Mouse (Mus musculus) thymus, postnatal 25 days (tissue): ENCODE results near the gene Zfp593.
A peak's percentile ranks its signal among the peaks of the same experiment; 100 is the strongest.
"Not testable (repeated sequence)": the region's sequence is repeated elsewhere in the genome, so short reads cannot be mapped to it uniquely, and the experiment has no call there.

Experiments used
- DNase-seq: peaks from one replicate; pipeline ENCODE4 v3.0.0; 2022

Gene Zfp593

DNA sequence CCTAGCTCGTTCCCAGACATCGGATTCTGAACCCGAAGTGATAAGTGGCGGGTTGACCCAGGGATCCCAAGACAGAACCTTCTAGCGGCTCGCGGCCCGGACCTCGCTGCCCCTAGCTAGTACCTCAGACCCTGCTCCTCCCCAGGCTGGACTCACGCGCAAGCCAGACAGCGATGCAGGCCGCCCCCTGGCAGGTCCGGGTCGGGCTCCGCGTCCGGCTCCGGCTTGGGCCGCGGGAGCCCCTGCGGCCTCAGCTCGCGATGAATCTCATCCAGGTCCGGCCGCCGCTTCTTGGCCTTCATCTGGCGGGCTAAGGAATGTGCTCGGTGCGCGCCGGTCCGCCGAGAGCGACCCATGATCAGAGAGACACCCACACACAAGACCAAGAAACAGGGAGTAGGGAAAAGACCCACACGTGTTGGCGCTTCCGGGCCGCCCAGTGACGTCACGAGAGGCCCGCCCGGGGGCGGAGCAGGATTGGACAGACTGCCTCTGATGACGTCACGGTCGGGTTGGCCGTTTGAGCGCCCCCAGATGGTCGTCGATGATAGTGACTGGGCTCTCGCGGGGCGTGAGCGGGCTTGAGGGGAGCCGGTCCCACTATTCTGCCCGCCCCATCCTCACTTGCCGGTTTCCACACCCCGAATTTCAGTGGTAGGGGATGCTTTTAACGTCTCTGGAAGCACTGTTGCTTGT is at the start of gene Zfp593:
Zfp593 (minus strand) TSS at position 445 of the 696 bp plus-strand sequence.
- peak; percentile 97 for DNase-seq

DNA sequence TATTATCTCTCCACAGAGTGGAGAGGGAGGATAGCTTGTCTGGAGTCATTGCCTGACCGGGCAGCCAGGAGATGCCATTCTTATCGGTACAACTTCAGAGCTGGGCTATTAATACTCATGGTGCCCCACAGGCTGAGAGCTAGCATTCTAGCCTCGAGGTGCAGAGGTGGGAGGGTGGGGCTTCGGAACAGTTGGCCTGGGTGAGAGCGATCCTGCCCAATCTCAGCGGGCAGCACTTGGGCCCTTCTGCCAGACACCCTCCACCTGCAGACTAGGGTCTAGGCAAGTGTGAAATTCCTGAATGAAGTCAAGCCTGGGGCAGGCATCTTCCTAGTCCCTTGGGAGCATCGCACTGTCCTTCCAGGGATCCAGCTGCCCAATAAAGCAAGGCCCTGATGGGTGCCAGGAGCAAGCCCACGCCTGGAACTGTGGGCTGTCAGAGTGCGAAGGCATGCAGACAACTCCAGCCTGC is 48.3 kb upstream of the Zfp593 start:
- no peak for DNase-seq

DNA sequence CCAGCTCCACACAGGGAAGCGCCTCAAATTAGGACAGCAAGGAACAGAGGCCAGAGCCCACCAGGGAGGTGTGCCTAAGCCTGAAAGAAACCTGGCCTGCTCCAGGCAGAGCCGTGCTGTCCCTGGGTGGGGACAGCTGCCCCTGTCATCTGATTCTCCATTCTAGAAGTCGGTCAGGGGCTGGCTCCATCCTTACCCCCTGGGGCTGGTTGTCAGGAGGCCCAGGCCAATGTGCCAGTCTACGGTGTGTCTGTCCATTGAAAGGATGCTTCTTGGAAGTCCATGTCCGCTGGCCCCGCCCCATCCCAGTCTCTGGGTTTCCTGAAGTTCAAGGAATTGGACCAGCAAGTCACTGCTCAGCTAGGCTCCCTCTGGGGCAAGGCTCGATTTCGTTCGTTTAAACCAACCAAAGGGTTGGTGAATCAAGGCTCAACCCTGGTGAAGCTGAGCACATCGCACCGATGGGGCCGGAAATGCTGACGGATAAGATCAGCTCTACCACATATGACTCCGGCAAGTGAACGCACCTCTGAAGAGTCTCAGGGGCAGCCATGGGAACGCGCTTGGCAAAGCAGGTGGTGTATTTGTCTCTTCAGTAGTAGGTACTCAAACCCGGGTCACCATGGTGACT is 47.8 kb upstream of the Zfp593 start:
- DNase-seq, result no peak

DNA sequence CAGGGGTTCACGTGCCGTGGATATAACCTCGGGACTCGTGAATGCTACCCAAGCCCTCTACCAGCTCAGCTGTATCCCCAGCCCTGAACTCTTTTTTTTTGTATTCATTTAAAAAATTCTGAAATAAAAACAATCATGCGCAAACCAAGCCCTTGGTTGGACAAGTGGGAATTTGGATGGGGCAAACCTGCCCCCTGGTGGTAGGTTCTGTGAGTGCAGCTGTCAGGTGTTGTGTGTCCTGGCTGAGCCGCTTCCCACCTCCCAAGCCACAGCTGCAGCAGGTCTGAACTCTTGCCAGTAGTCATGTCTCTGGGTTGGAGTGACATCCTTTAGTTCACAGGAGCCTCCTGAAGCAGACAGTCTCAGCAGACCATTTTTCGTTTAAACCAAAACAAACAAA is 46.7 kb upstream of the Zfp593 start:
- DNase-seq, result peak; percentile 84

DNA sequence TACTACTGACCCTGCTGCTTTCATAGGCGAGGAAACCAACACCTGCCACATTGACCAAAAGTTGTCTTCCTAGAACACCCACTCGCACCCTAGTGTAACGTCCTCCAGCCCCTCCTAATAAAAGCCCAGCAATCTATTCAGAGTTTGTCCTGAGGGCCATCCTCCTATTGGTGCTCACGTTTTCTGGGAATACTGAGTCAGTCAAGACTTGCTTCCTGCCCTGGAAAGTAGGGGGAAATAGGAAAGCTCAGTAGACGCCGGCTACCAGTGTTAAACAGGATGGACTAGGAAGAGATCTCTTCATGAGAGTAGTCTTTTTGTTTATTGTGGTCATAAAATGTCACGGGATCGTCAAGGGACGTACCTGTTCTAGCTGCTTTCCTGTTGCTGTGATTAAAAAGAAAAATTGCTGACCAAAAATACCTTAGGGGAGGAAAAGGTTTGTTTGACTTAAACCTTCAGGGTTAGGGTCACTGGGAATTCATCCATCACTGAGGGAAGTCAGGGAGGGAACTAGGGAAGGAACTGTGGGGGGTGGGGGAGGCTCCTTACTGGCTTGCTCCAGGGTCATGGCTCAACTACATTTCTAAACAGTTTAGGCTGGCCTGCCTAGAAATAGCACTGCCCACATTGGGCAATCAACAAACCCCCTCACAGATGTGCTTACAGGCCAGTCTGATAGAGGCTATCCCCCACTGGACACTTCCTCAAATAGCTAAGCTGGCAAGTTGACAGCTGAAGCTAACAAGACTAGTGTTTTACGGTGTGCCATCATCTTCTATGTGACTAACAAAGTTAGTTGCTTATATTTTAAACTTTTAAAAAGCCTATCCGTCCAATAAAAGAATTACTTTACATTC is 43.2 kb upstream of the Zfp593 start:
- DNase-seq, result no peak

DNA sequence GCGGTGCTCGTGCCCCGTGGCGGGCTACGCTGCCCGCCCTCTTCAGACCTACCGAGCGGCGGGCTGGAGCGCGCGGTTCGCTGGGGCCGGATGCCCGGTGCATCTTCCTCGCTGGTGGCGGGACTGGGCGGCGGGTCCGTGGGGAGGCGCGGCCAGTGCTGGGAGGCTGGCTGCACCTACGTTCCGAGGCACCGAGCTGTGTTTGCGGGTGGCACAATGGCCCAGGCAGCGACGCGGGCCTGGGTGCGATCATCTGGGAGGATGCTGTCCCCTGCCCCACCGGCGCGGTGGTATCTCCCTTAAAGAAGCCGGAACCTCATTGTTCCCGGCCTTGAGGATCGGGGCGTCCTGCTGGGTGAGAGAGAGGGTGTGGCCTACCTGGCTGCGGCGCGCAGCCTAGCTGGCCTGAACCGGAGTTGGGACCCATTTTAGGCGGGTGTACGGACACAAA is 42.2 kb upstream of the Zfp593 start, which contains the start of gene Pdik1l:
Pdik1l (minus strand) TSS at position 321 of the 451 bp plus-strand sequence.
- peak; percentile 86 for DNase-seq

DNA sequence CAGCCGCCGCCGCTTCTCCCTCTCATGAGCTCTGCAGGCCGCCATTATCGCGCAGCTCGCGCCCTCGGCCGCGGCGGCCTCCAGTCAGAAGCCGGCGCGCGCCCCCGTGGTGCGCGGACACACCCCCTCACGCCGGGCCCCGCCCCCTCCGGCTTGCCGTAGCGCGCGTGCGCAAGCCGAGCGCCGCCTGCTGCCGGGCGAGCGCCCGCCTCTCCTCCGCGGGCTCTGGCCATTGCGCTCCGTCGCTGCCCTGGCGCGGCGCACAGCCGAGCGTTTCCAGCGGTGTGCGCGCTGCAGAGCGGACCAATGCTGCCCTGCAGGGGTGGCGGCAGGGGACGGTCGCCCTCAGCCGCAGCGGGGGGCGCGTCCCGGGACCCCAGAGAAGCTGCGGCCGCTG is 41.8 kb upstream of the Zfp593 start:
- DNase-seq, result peak; percentile 98

DNA sequence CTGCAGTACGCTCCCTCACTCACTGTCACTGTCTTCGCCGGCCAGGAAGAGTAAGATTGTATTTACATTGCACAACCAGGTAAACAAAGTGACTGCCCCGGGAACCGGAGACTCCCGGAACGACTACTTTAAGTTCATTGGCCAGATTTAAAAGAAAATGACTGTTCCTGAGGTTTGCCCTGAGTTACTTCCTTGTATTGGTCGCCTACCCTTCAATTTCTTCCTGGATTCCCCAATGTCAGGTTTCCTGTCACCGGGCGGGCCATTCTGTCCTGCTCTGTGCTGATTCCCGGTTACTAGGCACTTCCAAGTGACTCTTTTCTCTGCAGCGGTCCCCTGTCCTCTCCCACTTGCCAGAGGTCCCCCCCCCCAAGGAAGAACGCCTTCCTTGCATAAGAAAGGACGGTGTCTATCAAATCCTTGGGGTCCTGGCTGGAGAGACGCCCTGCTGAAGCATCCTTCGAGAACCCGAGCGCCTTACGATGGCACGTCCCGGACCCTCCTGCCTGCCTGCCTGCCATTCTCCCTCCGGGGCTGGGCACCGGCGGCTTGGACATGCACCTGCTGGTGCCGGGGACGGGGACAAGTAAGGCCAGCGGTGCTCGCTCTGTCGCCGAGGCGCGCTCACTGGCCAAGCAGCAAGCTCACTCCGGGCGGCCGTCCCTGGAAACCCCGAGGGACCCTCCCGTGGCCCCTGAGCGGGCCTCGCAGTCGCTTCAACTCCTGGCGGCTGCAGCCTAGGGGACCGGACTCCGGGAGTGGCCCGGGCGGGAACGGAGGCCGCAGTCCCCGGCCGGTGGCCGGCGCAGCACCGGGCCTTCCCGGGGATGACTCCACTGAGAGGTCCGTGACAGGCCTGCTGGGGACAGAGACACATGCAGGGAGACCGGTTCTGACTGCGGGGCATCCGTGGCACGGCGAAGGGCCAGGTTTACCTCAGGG is 41.1 kb upstream of the Zfp593 start:
- no peak for DNase-seq

DNA sequence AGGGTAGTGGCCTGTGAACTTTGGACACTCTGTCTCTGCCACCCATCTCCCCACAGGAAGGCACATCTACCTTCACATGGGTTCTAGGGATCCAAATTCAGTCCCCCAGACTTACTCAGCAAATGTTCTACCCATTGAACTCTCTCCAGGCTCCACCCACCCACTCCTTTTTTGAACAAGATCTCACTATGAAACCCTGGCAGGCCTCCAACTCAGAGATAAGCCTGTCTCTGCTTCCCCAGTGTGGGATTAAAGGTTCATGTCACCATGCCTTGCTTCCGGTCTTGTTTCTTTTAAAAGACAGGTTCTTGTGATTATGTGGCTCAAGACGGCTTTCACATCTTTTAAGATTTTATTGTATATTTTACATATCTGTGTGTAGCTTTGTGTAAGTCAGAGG is 39.5 kb upstream of the Zfp593 start:
- no peak for DNase-seq

DNA sequence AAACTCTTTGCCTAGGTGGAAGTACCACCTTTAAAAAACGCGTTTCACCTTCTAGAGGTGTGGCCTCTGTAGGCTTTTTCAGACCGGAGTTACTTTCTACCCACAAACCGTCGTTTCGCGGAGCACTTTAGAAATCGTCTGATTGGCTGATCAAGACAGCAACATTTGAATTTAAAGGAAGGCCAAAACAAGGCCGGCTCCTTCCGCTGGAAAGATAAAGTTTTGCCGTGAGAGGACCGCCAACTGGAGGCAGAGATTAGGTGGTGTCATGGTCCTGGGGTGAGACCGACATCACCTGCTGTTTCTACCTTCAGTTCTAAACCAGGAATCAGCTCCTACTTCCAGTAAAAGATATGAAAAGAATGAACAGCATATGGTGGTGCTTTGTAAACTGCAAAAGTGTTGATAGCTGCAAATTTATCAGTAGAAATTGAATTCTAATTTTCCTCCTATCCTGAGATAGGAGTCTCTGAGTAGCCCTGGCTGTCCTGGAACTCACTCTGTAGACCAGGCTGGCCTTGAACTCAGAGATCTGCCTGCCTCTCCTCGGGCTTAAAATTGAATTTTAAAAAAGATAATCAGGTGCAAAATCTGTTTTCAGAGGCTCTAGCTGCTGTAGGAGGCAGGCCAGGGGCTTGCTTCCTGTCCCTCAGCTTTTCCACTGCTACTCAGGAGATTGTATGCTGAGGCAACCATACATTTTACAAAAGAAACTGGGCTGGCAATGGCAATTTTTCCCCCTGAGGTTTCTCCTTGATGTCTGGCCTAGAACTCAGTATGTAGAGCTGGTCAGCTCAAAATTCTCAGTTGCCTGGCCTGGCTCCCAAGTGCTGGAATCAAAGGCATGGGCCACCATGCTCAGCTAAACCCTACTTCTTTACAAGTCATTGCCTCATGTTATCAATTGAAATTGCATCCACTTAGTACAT is 28.3 kb upstream of the Zfp593 start:
- peak; percentile 72 for DNase-seq

DNA sequence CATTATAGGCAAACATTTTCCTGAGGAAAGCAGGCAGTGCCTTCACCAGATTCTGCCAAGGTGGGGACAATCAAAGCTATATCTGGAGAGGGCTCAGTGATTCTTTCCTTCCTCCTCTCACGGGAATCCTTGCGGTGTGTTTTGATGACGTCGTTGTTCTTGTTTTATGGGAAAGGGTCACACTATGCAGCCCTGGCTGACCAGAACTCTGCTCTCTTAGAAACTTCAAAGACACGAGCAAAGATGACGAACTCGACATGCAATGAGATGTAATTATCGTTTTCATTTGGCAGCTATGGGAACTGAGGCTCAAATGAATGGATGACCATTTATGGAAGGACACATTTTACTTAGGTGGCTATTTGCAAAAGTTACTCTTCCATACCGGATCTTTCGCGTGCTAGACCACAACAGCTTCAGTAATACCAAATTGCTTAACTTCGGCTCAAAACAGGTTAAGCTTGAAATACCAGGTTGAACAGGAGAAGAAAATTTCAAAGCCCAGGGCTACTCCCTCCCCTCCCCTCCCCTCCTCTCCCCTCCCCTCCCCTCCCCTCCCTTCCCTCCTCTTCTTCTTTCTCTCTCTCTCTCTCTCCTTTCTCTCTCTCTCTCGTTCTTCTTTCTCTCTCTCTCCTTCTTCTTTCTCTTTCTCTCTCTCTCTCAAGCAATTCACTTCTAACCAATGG is 27.5 kb upstream of the Zfp593 start:
- DNase-seq, result peak; percentile 21

DNA sequence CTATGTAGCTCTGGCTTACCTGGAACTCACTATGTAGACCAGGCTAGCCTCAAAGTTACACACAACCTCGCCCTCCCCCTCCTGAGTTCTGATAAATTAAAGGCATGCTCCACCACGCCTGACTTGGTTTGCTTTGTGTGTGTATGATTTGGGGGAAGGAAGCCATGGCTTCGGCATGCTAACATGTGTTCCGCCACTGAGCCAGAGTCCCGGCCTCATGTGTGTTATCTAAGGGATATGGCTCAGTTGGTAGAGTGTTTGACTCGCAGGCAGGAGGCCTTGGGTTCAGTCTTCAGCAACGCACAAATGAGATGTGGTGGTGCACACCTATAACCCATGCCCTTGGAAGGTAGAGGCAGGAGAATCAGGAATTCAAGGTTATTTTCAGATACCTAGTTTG is 26.6 kb upstream of the Zfp593 start:
- DNase-seq, result no peak

DNA sequence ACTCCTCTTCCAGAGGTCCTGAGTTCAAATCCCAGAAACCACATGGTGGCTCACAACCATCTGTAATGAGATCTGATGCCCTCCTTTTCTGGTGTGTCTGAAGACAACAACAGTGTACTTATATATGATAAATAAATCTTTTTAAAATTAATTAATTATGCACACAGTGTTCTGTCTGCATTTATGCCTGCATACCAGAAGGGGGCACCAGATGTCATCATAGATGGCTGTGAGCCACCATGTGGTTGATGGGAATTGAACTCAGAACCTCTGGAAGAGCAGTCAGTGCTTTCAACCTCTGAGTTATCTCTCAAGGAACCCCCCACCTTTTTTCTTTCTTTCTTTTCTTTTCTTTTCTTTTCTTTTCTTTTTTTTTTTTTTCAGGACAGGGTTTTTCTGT is 24.2 kb upstream of the Zfp593 start:
- not testable (repeated sequence) for DNase-seq

DNA sequence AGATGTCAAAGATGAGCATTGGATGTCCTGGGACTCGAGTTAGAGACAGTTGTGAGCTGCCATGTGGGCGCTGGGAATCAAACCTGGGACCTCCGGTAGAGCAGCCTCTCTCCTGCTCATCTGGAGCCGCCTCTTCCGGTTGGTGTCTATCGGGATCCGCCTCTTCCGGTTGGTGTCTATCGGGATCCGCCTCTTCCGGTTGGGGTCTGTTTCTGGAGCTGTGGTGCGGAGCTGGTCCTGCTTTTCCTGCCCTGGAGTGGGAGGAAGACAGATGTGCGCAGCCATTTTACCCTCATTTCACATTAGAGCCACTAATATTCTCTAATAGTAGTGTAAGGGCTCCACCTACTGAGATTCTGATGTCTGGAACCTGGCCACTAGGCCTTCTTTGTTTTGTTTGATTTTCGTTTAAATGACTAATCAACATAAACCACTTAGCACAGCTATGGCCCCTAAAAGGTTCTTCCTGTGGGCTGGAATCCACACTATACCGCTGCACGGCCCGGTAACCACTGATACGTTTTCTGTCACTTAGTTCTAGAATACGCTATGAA is 22.8 kb upstream of the Zfp593 start:
- no peak for DNase-seq

DNA sequence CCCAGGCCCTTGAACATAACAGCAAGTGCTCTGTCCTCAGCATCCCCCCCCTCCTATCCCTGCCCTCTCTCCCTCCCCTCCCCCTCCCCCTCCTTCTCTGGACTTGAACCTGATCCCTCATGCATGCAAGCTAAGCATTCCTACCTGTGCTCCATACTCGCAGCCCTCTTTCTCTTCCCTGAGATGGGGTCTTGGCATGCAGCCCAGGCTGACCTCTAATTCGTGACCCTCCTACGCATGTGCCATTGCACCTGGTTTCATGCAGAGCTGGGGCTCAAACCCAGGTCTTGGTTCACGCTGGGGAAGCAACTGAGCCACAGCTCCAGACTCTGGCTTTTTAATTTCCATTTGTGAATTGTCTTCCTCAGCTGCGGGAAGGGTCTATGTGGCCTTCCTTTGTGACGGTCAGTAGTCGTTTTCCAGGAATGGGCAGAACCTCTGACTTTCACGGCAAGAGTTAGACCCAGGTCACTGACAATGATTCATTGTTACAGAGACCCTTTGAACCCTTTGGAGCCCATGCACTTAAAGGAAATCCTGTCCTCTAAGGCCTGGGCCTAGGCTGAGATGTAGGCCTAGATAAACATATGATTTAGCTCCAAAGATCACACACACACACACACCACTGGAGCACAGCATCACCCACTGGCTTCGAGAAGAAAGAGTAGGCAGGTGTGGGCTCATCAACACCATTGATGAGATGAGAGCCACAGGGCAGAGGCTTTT is 20.6 kb upstream of the Zfp593 start:
- DNase-seq, result no peak

DNA sequence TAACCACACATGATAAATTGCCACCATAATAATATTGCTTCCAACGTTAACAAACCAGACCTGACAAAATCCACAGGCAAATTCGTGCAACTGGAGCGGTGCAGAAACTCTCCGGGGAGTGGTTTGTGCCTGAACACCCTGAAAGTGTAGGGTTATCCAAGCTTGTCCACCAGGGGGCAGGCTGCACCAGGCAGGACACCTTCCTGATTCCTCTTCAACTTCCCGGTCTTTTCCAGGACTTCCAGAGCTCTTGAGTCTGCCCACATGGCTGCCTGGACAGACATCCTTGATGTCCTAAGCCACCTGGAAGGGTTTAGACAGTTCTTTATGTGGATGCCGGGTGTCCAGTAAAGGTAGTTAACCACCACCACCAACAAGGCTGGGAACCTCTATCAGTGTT is 17.8 kb upstream of the Zfp593 start:
- peak; percentile 57 for DNase-seq

DNA sequence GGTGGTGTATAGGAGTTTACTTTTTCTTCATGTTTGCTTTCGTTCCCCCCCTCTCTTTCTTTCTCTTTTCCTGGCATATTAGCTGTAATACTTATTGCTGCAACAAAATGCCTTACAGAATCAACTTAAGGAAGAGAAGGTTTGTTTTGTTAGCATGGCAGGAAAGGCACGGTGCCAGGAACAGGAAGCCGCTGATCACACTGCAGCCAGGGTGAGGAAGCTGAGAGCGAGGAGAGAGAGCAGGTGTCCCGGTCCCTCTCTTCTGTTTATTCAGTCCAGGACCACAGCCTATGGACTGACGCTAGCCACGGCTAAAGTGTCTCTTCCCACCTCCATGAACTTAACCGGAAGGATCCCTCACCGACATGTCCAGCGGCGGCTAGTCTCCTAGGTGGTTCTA is 13.0 kb upstream of the Zfp593 start:
- DNase-seq, result no peak

DNA sequence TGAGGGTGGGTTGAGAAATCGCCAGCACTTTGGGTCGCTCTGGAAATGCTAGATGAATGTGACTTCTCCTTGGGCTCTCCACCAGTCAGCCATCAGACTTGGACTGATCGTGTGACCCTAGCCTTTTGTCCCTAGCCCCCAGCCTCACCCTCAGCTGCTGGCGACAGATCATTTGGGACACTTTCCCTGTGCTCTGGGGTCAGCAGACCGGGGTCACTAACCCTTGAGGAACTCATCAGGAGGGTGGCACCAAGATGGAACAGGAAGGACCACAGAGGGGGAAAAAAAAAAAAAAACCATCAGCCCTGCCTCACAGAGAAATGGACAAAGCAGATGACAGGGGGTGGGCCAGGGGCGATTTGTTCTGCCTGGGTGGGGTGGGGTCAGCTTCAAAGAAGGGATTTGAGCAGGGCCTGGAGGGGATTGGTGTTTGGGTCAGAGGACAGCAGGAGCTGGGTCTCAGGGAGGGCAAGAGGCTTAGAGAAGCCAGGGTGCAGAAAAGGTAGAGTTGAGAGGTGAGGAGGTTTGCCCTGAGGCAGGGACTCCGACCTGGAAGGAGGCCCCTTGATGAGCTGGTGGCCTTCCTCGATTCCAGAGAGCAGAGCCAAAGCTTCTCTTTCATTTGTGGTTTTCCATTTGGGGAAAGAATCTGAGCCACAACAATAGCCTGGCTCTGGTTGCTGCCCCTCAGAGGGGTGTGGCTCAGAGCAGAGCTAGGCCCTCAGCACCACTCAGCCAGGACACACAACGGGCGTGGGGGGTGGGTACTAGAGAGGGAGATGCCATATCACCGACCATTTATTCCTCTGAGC is 12.0 kb upstream of the Zfp593 start:
- no peak for DNase-seq
